Mouse (Mus musculus): Measurements from ENCODE around the gene Cpm.
A peak's percentile ranks its signal among the peaks of the same experiment; 100 is the strongest.

Gene Cpm

GRCm38 (mm10) chr10:117621616-117622533 is 7.4 kb upstream of the Cpm start:
- no peak for DNase-seq

DNA sequence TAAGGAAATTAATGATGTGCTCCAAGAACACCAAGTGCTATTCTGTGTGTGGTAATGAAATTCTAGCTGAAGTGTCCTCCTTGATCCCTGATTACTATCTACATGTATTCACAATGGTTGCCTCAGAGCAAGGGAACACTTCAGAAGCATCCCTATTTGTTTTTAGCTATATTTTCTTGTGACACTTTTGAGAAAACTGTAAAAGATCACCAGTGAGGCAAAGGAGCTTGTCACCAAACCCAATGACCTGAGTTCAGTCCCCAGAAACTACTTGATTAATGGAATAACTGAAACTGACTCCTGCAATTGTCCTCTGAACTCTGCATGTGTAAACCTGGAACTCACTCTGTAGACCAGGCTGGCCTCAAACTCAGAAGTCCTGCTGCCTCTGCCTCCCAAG is 5.9 kb upstream of the Cpm start:
- DNase-seq: no peak

DNA sequence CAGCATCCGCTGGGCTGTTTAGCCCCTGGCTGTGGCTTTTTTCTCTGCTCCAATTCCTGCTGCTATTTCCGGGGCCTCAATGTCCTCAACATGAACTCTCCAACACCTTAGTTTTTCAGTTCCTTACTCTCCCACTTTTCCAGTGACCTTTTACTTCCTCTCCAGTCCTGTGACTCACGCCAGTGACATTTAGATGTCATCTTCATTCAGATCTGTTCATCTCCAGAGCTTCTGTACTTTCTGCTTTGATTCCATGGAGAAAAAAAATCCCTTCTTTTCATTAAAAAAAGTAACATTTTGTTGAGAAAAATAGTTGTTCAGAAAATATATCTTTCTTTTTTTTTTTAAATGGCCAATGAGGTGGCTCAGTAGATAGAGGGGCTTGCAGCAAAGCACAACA is 5.1 kb upstream of the Cpm start:
- no peak for DNase-seq

DNA sequence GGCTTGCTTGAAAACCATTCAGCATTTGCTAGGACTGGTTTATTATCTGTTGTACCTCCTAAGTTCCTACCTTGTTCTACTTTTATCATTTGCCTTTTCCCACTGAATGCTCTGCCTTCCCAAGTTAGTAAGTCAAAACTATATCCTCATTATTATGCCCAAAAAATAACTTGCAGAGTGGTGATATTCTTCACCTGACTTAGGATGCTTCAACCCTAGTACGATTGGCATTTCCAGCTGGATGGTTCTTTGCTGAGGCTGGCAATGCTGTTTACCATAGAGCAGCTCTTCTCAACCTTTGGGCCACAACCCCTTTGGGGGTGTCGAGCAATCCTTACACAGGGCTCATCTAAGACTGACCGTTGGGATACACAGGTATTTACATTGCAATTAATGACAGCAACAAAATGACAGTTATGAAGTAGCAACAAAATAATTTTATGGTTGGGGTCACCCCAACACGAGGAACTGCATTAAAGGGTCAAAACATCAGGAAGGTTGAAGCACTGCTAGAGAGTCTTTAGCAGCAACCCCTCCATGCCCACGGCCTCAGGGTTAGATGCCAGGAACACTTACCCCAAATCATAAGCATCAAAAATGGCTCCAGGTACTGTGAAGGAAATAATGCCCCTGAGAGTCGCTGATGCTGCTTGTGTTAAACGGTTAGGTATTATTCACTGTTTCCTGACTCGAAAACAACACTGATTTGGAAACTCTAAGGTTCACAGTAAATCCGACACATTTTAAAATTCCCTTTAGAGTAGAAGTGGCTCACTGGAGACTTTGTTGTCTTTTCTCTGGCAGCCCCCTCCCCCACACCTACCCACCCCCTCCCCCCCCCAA is 4.4 kb upstream of the Cpm start:
- no peak for DNase-seq

- DNase-seq: no peak
Observed at GRCm38 (mm10) chr10:117625500-117626296, 3.6 kb upstream of the Cpm start.

- DNase-seq: no peak
Observed at GRCm38 (mm10) chr10:117626297-117626613, 3.0 kb upstream of the Cpm start.

- no peak for DNase-seq
Observed at GRCm38 (mm10) chr10:117626840-117627615, 2.3 kb upstream of the Cpm start.

DNA sequence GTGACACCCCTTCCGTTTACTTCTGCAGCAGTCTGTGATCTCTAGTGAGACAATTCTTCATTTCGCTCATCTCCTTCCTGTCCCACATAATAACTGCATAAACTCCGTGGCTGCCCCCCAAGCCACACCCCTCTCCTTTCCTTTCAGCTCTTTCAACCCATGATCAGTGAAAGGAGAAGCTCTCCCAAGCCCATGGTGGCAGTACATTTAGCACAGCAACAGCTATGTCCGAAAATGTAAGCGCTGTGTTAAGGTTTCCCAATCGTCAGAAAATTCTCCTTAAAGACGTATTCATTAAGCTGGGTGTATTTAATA is 1.7 kb upstream of the Cpm start:
- DNase-seq: peak; percentile 53

GRCm38 (mm10) chr10:117627949-117628348 is 1.4 kb upstream of the Cpm start:
- DNase-seq: no peak

- DNase-seq: no peak
Observed at GRCm38 (mm10) chr10:117628363-117629168, 734 bp upstream of the Cpm start.

- DNase-seq: no peak
Observed at GRCm38 (mm10) chr10:117630176-117630575, 876 bp downstream of the Cpm start.

- DNase-seq: no peak
Observed at GRCm38 (mm10) chr10:117630810-117631209, 1.5 kb downstream of the Cpm start.

GRCm38 (mm10) chr10:117631562-117632259 is 2.4 kb downstream of the Cpm start:
- DNase-seq: no peak

DNA sequence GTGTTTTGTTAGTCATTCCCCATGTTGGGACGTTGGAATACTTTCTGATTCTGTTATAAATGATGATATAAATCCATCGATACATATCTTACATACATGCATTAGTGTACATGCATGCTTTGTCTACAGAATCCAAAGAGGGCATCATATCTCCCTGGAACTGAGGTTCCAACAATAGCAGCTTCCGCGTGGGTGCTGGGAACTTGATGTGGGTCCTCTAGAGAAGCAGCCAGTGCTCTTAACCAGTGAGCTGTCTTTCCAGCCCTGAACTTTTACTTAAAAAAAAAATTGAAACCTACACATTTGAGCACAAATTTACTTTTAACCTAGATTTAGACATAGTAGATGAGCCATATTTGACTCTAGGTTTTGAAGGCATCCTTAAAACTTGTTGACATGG is 3.1 kb downstream of the Cpm start:
- DNase-seq: no peak

DNA sequence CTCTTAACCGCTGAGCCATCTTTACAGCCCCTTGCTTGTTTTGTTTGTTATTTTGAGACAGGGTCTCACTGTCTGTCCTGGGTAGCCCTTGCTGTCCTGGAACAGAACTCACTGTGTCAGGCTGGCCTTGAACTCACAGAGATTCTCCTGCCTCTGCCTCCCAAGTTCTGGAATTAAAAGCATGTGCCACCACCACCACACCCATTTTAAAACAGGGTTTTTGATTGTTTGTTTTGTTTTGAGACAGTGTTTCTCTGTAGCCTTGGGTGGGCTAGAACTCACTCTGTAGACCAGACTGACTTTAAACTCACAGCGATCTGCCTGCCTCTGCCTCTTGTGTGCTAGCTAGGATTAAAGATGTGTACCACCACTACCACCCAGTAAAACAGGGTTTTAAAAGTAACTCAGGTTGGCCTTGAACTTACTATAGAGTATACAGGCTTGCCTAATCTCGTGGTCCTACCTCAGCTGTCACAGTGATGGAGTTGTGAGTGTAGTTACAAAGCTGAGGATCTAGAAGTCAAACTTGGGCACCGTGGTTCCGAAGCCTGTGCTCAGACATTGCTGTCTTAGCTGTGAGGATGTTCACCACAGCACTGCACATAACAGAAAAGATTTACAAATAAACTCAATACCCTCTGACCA is 4.4 kb downstream of the Cpm start:
- no peak for DNase-seq

DNA sequence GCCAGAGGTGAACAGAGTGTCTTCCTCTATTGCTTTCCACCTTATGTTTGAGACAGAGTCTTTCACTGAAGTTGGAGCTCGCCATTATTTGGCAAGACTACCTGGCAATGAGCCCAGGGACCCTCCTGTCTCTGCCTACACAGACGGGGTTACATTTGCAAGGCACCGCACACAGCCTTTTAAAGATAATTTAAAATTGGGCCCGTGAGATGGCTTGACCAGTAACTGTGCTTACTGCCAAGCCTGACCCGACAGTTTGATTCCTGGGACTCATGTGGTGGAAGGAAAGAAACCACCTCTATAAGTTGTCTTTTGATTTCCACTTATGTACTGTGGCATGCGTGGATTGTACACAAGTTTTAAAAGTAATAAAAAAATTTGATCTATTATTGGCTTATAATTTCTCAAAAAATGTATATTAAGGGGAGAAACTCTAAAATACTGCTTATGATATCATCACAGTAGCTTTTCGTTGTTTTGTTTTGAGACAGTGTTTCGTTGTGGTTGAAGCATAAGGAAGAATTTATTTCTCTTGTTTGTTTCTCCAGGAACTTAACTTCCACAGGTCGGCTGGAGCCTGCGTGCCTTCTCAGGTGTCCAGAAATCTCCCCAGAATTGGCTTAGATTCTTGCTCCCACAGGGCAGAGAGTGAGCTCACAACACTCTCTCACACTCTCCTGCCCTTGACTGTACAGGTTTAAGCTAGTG is 5.2 kb downstream of the Cpm start:
- no peak for DNase-seq

GRCm38 (mm10) chr10:117635078-117635771 is 5.9 kb downstream of the Cpm start:
- no peak for DNase-seq

GRCm38 (mm10) chr10:117635823-117636589 is 6.7 kb downstream of the Cpm start:
- no peak for DNase-seq
